Mouse (Mus musculus) heart, adult 2 months (tissue): ENCODE measurements around the gene Yipf1.

ENCODE experiments used
- CTCF ChIP-seq: fragments of 200-600 bp; IDR thresholded peaks from 2 replicates; pipeline ENCODE4 v1.8.1; 2022; ENCODE audit warnings: antibody characterized with exemption, mild to moderate bottlenecking, moderate library complexity
- POLR2A ChIP-seq: fragments of 200-500 bp; IDR thresholded peaks from 2 replicates; pipeline ENCODE4 v1.6.1; 2011; ENCODE audit warnings: mild to moderate bottlenecking, low read depth, low read length, control low read depth; ENCODE audit not compliant: insufficient read depth

GRCm38 (mm10) chr4:107363573-107363972, 49.4 kb downstream of the Yipf1 start:
- no peak for TF ChIP-seq POLR2A
- no peak for TF ChIP-seq CTCF
